Mouse (Mus musculus): ENCODE measurements around the gene Rapgef4. TPM values are rescaled to one million over a fixed set of nuclear protein-coding genes. Genes with fewer than 3 reads are reported as not detected.

Gene Rapgef4
- total and polyA plus RNA-seq, 2 experiments from 2014 or later: 5.3 to 5.5 TPM

DNA sequence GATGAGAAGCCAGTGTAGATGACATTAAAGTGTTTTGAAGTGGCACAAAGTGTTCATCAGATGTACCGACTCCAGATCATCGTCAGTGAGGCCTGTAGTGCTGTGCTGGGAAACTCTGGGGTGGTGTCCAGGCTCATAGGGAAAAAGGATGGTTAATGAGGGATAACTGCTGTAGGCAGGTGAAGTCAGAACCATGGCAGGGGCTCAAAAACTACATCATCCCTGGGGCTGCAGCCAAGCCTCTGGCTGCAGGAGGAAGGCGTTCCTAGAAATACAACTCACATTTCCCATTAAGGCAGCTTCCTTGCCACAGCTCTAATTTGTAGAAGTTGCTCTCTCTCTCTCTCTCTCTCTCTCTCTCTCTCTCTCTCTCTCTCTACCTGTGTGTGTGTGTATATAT, 22.6 kb upstream of the Rapgef4 start:
- Histone ChIP-seq H3K9ac (replicated peaks; ENCODE audit: low read depth, low read length) (no peak overlapping the region), H3K36me3 (replicated peaks; ENCODE audit: control insufficient read depth, insufficient read depth, low read length) (no peaks in the 10 kb centered on the region), H3K27ac (ENCODE audit: low read depth) (no peak overlapping the region), H3K4me3 (ENCODE audit: low read depth, low read length) (no peak overlapping the region), H3K27me3 (ENCODE audit: control insufficient read depth, insufficient read depth, low read length) (no peaks in the 10 kb centered on the region), H3K4me2 (ENCODE audit: low read depth, low read length) (no peak overlapping the region), H3K9me3 (replicated peaks; ENCODE audit: control insufficient read depth, low read length) (no peaks in the 10 kb centered on the region), H3K4me1 (ENCODE audit: control insufficient read depth, insufficient read depth) (no peaks in the 10 kb centered on the region)
- ATAC-seq (ENCODE audit: insufficient read depth, low read depth) (no peak), DNase-seq (ENCODE audit: low spot score) (no peak)
- 65% methylated on average over 3 of the region's 3 CpGs for WGBS
- no peak for TF ChIP-seq EP300 (IDR thresholded peaks at IDR 0.05; ENCODE audit: low read depth)
- no peak for TF ChIP-seq CTCF (IDR thresholded peaks at IDR 0.05; ENCODE audit: low read depth)

DNA sequence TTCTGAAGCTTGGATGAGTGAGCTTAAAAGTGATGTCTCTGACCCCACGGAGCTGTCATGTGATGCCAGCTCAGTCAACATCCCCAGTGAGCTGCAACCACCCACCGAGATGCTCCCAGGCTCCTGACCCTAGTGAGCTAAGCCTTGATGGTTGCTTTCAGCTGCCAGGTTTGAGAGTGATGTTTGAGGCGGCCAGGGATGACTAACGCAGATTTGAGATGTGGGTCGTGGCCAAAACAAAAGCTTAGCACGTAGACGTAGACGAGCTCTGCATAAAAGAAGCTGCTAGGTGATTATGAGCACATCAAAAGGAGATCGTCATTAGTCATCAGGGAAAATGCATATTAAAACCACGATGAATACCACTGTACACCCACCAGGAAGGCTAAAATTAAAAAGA, 16.8 kb upstream of the Rapgef4 start:
- Histone ChIP-seq H3K36me3 (replicated peaks; ENCODE audit: control insufficient read depth, insufficient read depth, low read length) (no peaks in the 10 kb centered on the region), H3K4me3 (ENCODE audit: low read depth, low read length) (no peak overlapping the region), H3K9me3 (replicated peaks; ENCODE audit: control insufficient read depth, low read length) (no peaks in the 10 kb centered on the region), H3K27me3 (ENCODE audit: control insufficient read depth, insufficient read depth, low read length) (no peaks in the 10 kb centered on the region), H3K9ac (replicated peaks; ENCODE audit: low read depth, low read length) (no peak overlapping the region), H3K27ac (ENCODE audit: low read depth) (no peak overlapping the region), H3K4me2 (ENCODE audit: low read depth, low read length) (no peak overlapping the region), H3K4me1 (ENCODE audit: control insufficient read depth, insufficient read depth) (no peaks in the 10 kb centered on the region)
- ATAC-seq (ENCODE audit: insufficient read depth, low read depth) (no peak), DNase-seq (ENCODE audit: low spot score) (no peak)
- 43% methylated on average over 10 of the region's 10 CpGs for WGBS
- TF ChIP-seq EP300 (IDR thresholded peaks at IDR 0.05; ENCODE audit: low read depth) (no peak), CTCF (IDR thresholded peaks at IDR 0.05; ENCODE audit: low read depth) (no peak)

DNA sequence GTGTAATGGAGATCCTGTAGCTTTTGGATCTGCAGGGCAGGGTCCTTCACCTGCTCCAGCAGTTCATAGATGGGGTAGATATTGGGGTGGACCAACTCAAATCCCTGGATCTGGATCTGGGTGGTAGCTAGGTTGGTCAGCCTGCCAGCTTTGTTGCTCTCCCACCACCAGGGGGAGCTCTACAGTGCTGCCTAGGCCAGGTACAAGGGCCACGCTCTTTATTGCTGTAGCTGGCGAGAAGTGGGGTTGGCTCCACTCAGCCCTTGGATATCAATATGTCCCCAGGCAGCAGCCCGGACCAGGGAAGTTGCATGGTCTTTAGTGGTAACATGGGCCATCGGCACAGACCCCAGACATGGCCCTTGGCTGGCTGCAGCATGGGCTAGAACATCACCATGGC, 15.6 kb upstream of the Rapgef4 start:
- H3K36me3 ChIP-seq (replicated peaks; ENCODE audit: control insufficient read depth, insufficient read depth, low read length): no peaks in the 10 kb centered on the region
- TF ChIP-seq CTCF (IDR thresholded peaks at IDR 0.05; ENCODE audit: low read depth): peak; percentile 51
- TF ChIP-seq EP300 (IDR thresholded peaks at IDR 0.05; ENCODE audit: low read depth): no peak
- DNase-seq (ENCODE audit: low spot score): no peak
- no peaks in the 10 kb centered on the region for H3K27me3 ChIP-seq (ENCODE audit: control insufficient read depth, insufficient read depth, low read length)
- H3K4me1 ChIP-seq (ENCODE audit: control insufficient read depth, insufficient read depth): no peaks in the 10 kb centered on the region
- ATAC-seq (ENCODE audit: insufficient read depth, low read depth): no peak
- no peak overlapping the region for H3K4me3 ChIP-seq (ENCODE audit: low read depth, low read length)
- no peak overlapping the region for H3K9ac ChIP-seq (replicated peaks; ENCODE audit: low read depth, low read length)
- no peaks in the 10 kb centered on the region for H3K9me3 ChIP-seq (replicated peaks; ENCODE audit: control insufficient read depth, low read length)
- no peak overlapping the region for H3K4me2 ChIP-seq (ENCODE audit: low read depth, low read length)
- H3K27ac ChIP-seq (ENCODE audit: low read depth): no peak overlapping the region
- WGBS: 75% methylated on average over 4 of the region's 4 CpGs

DNA sequence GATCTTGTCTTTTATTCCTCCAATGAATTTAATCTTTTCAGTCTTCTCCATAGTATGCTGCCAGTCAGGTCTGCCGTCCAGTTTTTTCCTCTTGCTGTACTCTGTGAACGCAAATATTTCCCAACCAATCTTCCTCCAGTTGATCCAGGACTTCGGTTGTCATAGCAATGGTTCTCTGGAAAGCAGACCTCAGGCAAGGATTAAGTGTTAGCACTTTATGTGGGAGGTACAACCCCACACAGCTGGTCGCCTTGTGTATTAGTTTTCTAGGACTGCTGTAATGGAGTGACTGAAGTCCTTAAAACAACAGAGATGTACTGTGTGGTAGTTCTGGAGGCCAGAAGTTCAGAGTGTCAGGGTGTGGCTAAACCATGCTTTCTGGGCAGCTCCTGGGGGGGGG, 14.3 kb upstream of the Rapgef4 start:
- no peak overlapping the region for H3K9ac ChIP-seq (replicated peaks; ENCODE audit: low read depth, low read length)
- no peak overlapping the region for H3K4me3 ChIP-seq (ENCODE audit: low read depth, low read length)
- H3K4me2 ChIP-seq (ENCODE audit: low read depth, low read length): no peak overlapping the region
- DNase-seq (ENCODE audit: low spot score) (no peak), ATAC-seq (ENCODE audit: insufficient read depth, low read depth) (no peak)
- H3K4me1 ChIP-seq (ENCODE audit: control insufficient read depth, insufficient read depth): no peaks in the 10 kb centered on the region
- TF ChIP-seq EP300 (IDR thresholded peaks at IDR 0.05; ENCODE audit: low read depth) (no peak), CTCF (IDR thresholded peaks at IDR 0.05; ENCODE audit: low read depth) (no peak)
- H3K27ac ChIP-seq (ENCODE audit: low read depth): no peak overlapping the region
- no peaks in the 10 kb centered on the region for H3K9me3 ChIP-seq (replicated peaks; ENCODE audit: control insufficient read depth, low read length)
- H3K36me3 ChIP-seq (replicated peaks; ENCODE audit: control insufficient read depth, insufficient read depth, low read length): no peaks in the 10 kb centered on the region
- 71% methylated on average over 4 of the region's 4 CpGs for WGBS
- H3K27me3 ChIP-seq (ENCODE audit: control insufficient read depth, insufficient read depth, low read length): no peaks in the 10 kb centered on the region

DNA sequence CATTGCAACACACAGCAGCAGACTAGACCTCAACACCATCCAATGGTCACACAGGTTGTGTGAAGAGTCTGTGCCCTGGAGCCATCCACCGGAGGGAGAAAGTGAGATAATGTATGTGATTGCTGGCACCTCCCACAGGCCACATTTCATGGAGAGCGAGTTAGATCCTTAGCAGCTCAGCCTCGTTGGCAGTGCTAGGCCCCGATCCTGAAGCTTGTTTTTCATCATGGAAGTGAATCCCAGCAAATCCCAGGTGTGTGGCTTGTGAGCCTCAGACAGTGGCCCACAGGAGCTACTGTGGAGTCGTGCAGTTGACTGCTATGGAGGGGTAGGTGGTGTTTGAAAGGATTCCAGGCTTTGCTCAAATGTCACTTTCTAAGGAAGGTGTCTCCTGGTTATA, 13.2 kb upstream of the Rapgef4 start:
- no peak overlapping the region for H3K27ac ChIP-seq (ENCODE audit: low read depth)
- 66% methylated on average over 5 of the region's 5 CpGs for WGBS
- no peak overlapping the region for H3K4me3 ChIP-seq (ENCODE audit: low read depth, low read length)
- DNase-seq (ENCODE audit: low spot score) (no peak), ATAC-seq (ENCODE audit: insufficient read depth, low read depth) (no peak)
- no peaks in the 10 kb centered on the region for H3K9me3 ChIP-seq (replicated peaks; ENCODE audit: control insufficient read depth, low read length)
- TF ChIP-seq EP300 (IDR thresholded peaks at IDR 0.05; ENCODE audit: low read depth) (no peak), CTCF (IDR thresholded peaks at IDR 0.05; ENCODE audit: low read depth) (no peak)
- H3K9ac ChIP-seq (replicated peaks; ENCODE audit: low read depth, low read length): no peak overlapping the region
- no peak overlapping the region for H3K4me2 ChIP-seq (ENCODE audit: low read depth, low read length)
- no peaks in the 10 kb centered on the region for H3K27me3 ChIP-seq (ENCODE audit: control insufficient read depth, insufficient read depth, low read length)
- no peaks in the 10 kb centered on the region for H3K36me3 ChIP-seq (replicated peaks; ENCODE audit: control insufficient read depth, insufficient read depth, low read length)
- no peaks in the 10 kb centered on the region for H3K4me1 ChIP-seq (ENCODE audit: control insufficient read depth, insufficient read depth)

DNA sequence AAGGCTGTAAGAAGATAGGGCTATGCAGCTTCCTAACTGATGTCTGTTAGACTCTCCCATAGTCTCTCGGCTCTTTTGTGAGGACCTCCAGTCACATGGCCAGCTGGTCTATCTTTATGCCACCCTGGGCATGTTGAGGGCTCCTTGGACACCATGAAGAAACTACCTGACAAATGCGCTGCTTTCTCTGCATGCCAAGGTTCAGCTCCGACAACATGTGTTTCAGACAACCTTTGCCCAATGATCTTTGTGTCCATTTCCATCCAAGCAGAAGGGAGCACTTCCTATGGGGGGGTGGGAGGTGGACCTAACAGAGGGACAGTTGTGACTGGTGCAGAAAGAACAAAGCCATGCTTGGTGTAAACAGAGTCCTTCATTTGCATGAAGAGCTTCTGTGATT, 7.4 kb upstream of the Rapgef4 start:
- Histone ChIP-seq H3K27ac (ENCODE audit: low read depth) (no peak overlapping the region), H3K9me3 (replicated peaks; ENCODE audit: control insufficient read depth, low read length) (no peaks in the 10 kb centered on the region), H3K27me3 (ENCODE audit: control insufficient read depth, insufficient read depth, low read length) (no peaks in the 10 kb centered on the region), H3K36me3 (replicated peaks; ENCODE audit: control insufficient read depth, insufficient read depth, low read length) (no peaks in the 10 kb centered on the region), H3K9ac (replicated peaks; ENCODE audit: low read depth, low read length) (no peak overlapping the region), H3K4me2 (ENCODE audit: low read depth, low read length) (no peak overlapping the region), H3K4me3 (ENCODE audit: low read depth, low read length) (no peak overlapping the region), H3K4me1 (ENCODE audit: control insufficient read depth, insufficient read depth) (no peaks in the 10 kb centered on the region)
- DNase-seq (ENCODE audit: low spot score) (no peak), ATAC-seq (ENCODE audit: insufficient read depth, low read depth) (no peak)
- 76% methylated on average over 3 of the region's 3 CpGs for WGBS
- TF ChIP-seq CTCF (IDR thresholded peaks at IDR 0.05; ENCODE audit: low read depth): no peak
- TF ChIP-seq EP300 (IDR thresholded peaks at IDR 0.05; ENCODE audit: low read depth): no peak
